Mouse (Mus musculus) cerebellum, adult 2 months (tissue): Measurements from ENCODE around the gene Dab2ip. TPM values are rescaled to one million over a fixed set of nuclear protein-coding genes. Genes with fewer than 3 reads are reported as not detected.

Source experiments
- DNase-seq, 2 experiments: peaks; one replicate each; pipeline ENCODE4 v3.0.0; 2021
- H3K27ac ChIP-seq: fragments of 200-500 bp; 2 replicates; pipeline ENCODE4 v1.5.1; 2012; ENCODE audit warnings: low read length, control low read depth, inconsistent platforms; ENCODE audit not compliant: insufficient read depth
- H3K27me3 ChIP-seq: fragments of 200-500 bp; 2 replicates; pipeline ENCODE4 v1.6.1; 2012; ENCODE audit warnings: inconsistent platforms, mild to moderate bottlenecking, low read length, moderate library complexity; ENCODE audit not compliant: control insufficient read depth, insufficient read depth
- H3K4me1 ChIP-seq: fragments of 200-500 bp; 2 replicates; pipeline ENCODE4 v1.6.1; 2011; ENCODE audit warnings: low read length; ENCODE audit not compliant: control insufficient read depth, insufficient read depth
- H3K4me3 ChIP-seq: fragments of 200-500 bp; replicated peaks from 2 replicates; pipeline ENCODE3; 2011; ENCODE audit warnings: mild to moderate bottlenecking, low read depth, low read length, control low read depth; ENCODE audit not compliant: insufficient read depth
- CTCF ChIP-seq: fragments of 200-500 bp; IDR thresholded peaks from 2 replicates; pipeline ENCODE4 v1.5.1; 2011; ENCODE audit warnings: low read depth, mild to moderate bottlenecking, control low read depth, low read length, moderate library complexity, borderline replicate concordance; ENCODE audit not compliant: insufficient read depth
- POLR2A ChIP-seq: fragments of 200-500 bp; IDR thresholded peaks from 2 replicates; pipeline ENCODE4 v1.6.1; 2011; ENCODE audit warnings: low read length, control low read depth, borderline replicate concordance; ENCODE audit not compliant: insufficient read depth
- WGBS: fragments of 180-500 bp; shearing (Covaris S2); methylation state at CpG from one replicate; pipeline ENCODE4 v1.1.7; 2018; 5-methylcytosine and 5-hydroxymethylcytosine counted together
- polyA plus RNA-seq: library from polyadenylated mRNA; depleted of rRNA; stranded (reverse); fragments of >200 nt; gene quantifications from 2 replicates; pipeline ENCODE4 v1.2.3, GENCODE M21; 2012

Gene Dab2ip
- polyA plus RNA-seq, 1 experiment = 136 TPM

DNA sequence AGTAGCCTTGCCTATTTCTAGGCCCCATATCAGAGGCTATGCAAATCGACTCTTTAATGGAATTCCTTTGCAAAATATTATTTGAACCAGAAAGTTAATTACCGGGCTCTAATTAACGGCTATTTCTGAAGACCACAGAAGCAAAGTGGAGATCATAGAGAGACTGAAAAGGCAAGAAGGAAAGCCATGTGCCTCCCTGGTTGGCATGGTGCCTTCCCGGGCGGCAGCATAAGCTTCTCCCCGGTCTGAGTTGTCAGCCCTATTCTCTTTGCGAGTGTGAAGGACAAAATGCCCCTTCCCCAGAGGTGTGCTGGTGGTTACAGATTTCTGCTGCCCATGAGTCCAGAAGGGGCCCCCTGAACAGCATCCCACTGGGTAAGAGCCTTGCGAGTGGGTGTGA is 109.7 kb downstream of the Dab2ip start:
- TF ChIP-seq CTCF = no peak
- TF ChIP-seq POLR2A = no peak
- DNase-seq = no peak
- H3K27ac ChIP-seq = no peak overlapping the region
- peaks cover 53% of the 10 kb centered on the region for H3K4me1 ChIP-seq
- 27% methylated on average over 8 of the region's 8 CpGs for WGBS
- H3K4me3 ChIP-seq = no peak overlapping the region
- H3K27me3 ChIP-seq = no peaks in the 10 kb centered on the region

DNA sequence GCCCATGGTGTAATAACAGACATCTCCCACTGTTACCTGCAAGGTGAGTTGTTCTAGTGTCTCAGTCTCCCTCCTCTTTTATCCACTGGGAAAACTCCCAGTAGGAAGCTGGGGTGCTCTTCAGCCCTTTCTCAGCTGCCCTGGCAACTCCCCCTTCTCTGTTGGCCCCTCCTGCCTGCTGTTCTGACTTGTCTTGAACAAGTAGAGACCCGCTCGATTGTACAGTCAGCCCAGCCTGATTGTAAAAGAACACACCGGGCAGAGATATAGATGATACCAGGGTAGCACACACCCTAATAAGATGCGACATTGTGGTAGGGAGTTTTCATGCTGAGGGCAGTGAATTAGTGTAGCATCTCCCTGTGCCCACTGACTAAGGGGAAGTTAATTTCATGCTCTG is 111.2 kb downstream of the Dab2ip start:
- TF ChIP-seq CTCF (no peak), POLR2A (no peak)
- H3K27me3 ChIP-seq = no peaks in the 10 kb centered on the region
- peaks cover 51% of the 10 kb centered on the region for H3K4me1 ChIP-seq
- no peak overlapping the region for H3K27ac ChIP-seq
- H3K4me3 ChIP-seq = no peak overlapping the region
- 34% methylated on average over 4 of the region's 4 CpGs for WGBS
- DNase-seq = no peak

DNA sequence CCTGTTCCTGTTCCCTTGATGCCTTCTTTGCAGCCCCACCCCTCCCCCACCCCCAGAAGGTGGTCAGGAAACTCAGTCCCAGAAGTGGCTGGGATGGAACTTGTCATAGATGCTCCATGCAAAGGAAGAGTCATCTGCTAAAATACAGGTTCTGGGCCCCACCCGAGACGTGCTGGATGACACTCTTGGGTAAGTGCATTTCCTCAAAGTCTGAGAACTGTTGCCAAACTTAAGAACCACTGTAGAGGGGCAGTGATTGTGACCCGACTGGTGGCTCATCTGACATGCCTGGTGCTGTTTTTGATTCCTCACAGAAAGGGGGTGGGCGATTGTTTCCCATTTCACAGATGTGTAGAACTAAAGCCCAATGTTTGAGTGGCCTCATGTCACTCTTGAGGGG is 111.7 kb downstream of the Dab2ip start:
- WGBS = 57% methylated on average over 4 of the region's 4 CpGs
- Histone ChIP-seq H3K4me3 (no peak overlapping the region), H3K4me1 (peaks cover 52% of the 10 kb centered on the region), H3K27me3 (no peaks in the 10 kb centered on the region), H3K27ac (no peak overlapping the region)
- DNase-seq = no peak
- TF ChIP-seq POLR2A (no peak), CTCF (no peak)

DNA sequence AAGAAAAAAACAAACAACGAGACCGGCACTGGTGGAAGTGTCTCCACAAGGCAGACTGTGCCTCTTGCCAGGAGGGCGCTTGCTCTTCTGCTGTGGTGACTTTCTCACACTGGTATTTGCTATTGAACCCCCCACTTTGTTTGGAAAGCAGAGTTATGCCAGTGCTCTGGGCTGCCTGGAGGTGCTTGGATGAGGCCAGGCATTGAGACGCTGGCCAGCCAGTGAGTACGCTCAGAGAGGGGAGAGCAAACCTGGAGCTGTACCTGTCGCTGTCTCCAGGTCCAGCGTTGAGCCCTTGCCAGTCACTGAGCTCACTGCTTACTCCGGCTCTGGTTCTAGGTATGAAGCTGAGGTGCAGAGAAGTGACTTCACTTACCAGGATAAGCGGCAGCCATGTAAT is 112.2 kb downstream of the Dab2ip start:
- WGBS = 25% methylated on average over 9 of the region's 9 CpGs
- Histone ChIP-seq H3K27me3 (no peaks in the 10 kb centered on the region), H3K27ac (no peak overlapping the region), H3K4me3 (no peak overlapping the region), H3K4me1 (peaks cover 54% of the 10 kb centered on the region)
- no peak for TF ChIP-seq POLR2A
- TF ChIP-seq CTCF = no peak
- DNase-seq = no peak

DNA sequence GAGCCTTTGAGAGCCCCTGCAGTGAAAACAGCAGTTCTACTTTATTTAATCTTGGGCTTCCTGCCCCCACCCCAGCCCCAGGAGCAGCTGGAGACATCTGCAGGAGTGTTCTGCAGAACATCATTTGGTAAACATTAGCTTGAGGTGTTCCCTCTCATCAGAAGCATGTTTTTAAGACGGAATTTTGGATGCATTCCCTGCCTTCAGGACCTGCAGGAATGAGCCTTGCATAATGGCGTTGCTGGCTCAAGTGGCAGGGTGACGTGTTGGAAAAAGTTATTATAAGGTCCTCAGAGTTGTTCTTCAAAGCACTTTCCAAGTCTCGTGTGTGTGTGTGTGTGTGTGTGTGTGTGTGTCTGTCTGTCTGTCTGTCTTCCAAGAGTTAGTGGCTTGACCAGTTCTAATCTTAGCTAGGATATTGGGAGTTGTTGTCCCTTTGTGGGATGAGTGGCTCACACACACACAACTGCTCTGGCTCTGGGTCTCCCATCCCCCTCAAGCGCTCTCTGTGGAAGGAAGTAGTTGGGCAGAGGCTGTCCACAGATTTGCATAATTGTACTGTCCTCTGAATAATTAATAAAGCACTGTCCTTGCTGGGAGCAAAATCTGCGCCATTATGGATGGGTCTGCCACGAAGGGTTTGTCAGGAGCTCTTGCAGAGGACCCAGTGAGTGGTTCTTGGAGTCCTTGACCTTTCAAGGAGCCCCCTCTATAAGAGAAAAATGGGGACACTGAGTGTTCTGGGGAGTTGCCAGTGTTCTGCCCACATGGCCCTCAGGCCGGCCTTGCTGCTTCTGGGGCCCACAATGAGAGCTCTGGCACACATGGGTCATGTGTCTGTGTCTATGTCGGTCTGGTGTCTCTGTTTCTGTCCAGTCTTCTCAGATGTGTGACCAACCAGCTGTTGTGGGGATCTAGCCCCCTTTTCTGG is 114.2 kb downstream of the Dab2ip start:
- WGBS = 40% methylated on average over 9 of the region's 9 CpGs
- no peak overlapping the region for H3K27ac ChIP-seq
- TF ChIP-seq POLR2A (no peak), CTCF (no peak)
- no peaks in the 10 kb centered on the region for H3K27me3 ChIP-seq
- no peak overlapping the region for H3K4me3 ChIP-seq
- no peak for DNase-seq
- peaks cover 72% of the 10 kb centered on the region for H3K4me1 ChIP-seq

DNA sequence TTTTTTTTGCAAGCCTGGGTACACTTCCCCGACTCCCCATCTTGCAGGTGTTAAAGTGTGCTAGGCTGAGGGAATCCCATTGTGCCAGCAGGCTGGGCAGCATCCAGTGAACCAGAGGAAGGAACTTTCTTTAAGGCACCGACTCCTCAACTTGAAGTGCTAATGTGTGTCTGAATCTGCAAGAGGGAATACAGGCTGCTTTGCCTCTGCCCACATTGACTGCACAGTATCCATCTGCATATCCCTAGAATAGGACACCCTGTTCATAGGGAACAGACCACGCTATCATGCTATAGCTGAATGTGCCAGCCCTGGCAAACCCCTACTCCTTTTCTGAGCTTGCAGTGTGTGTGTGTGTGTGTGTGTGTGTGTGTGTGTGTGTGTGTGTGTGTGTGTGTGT is 115.1 kb downstream of the Dab2ip start:
- H3K4me1 ChIP-seq = peaks cover 74% of the 10 kb centered on the region
- TF ChIP-seq CTCF (no peak), POLR2A (no peak)
- no peaks in the 10 kb centered on the region for H3K27me3 ChIP-seq
- DNase-seq = no peak
- H3K27ac ChIP-seq = no peak overlapping the region
- no peak overlapping the region for H3K4me3 ChIP-seq
- 52% methylated on average over 3 of the region's 3 CpGs for WGBS

DNA sequence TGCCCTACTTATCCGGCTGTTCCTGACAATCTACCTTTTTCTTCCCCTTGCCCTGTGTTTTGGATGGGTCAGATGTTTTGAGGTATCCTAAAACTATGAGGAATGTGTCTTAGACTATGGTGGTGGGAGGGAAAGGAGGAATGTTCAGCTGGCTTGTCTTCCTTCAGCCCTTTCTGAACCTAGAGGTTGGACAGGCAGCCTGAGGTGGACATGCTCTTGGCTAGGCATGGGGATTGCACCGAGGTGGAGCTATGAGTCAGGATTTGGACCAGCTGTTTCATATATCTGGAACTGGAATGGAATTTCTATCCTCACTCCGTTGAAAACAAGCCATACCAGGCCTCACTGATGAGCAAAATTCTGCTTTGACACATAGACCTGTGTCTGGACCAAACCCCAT is 115.9 kb downstream of the Dab2ip start:
- WGBS = 12% methylated on average over 3 of the region's 3 CpGs
- no peaks in the 10 kb centered on the region for H3K27me3 ChIP-seq
- H3K4me1 ChIP-seq = peaks cover 74% of the 10 kb centered on the region
- H3K4me3 ChIP-seq = no peak overlapping the region
- DNase-seq = no peak
- TF ChIP-seq POLR2A (no peak), CTCF (no peak)
- peak overlapping the region; percentile 20; the same call in 1 of the 2 replicates for H3K27ac ChIP-seq

DNA sequence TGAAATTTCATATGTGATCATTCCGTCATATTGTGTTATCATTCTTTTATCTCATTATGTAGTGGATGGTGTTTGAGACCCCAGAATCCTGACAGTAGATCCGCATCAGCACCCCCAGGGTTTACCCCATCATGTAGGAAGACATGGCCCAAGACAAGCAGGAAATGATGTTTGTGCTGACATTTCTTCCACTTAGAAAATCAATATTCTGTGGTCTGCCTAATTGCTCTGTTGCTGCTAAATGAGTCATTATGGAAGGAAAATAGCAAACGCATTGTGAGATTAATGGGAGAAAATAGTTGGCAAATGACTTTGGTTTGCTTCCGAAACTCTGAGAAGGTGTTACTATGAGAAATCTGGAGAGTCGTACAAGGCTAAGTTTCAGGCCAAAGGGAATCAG is 116.4 kb downstream of the Dab2ip start:
- Histone ChIP-seq H3K4me1 (peaks cover 78% of the 10 kb centered on the region), H3K4me3 (no peak overlapping the region), H3K27ac (no peak overlapping the region), H3K27me3 (no peaks in the 10 kb centered on the region)
- TF ChIP-seq POLR2A (no peak), CTCF (no peak)
- no peak for DNase-seq
- WGBS = 49% methylated on average over 5 of the region's 5 CpGs
